Mouse (Mus musculus) embryonic facial prominence, embryonic 13.5 days (tissue): ENCODE data around the gene Lix1l. TPM values are rescaled to one million over a fixed set of nuclear protein-coding genes. Genes with fewer than 3 reads are reported as not detected.
"Not testable (repeated sequence)": the region's sequence is repeated elsewhere in the genome, so short reads cannot be mapped to it uniquely, and the experiment has no call there.

Experiments
- ATAC-seq: fragments of 200-750 bp; cut with Nextera tagmentation; 2 replicates; pipeline ENCODE4 v1.8.0; 2017; ENCODE audit warnings: low read depth; ENCODE audit not compliant: insufficient number of reproducible peaks, insufficient read depth, low FRiP score, low TSS enrichment
- H3K27ac ChIP-seq: fragments of 300-500 bp; sonication (generic); 2 replicates; pipeline ENCODE4 v1.5.1; 2015; ENCODE audit warnings: moderate library complexity, mild to moderate bottlenecking, inconsistent platforms
- H3K27me3 ChIP-seq: fragments of 300-500 bp; sonication (generic); 2 replicates; pipeline ENCODE4 v1.6.1; 2015; ENCODE audit warnings: mild to moderate bottlenecking, inconsistent platforms
- H3K36me3 ChIP-seq: fragments of 300-500 bp; sonication (generic); 2 replicates; pipeline ENCODE4 v1.6.1; 2015; ENCODE audit warnings: mild to moderate bottlenecking, inconsistent platforms
- H3K4me1 ChIP-seq: fragments of 300-500 bp; sonication (generic); 2 replicates; pipeline ENCODE4 v1.6.1; 2015; ENCODE audit warnings: inconsistent platforms
- H3K4me2 ChIP-seq: fragments of 300-500 bp; sonication (generic); 2 replicates; pipeline ENCODE4 v1.6.1; 2015; ENCODE audit warnings: moderate library complexity, mild to moderate bottlenecking, inconsistent platforms
- H3K4me3 ChIP-seq: fragments of 300-500 bp; sonication (generic); 2 replicates; pipeline ENCODE4 v1.5.1; 2015; ENCODE audit warnings: mild to moderate bottlenecking, inconsistent platforms
- H3K9ac ChIP-seq: fragments of 300-500 bp; sonication (generic); 2 replicates; pipeline ENCODE4 v1.6.1; 2015; ENCODE audit warnings: mild to moderate bottlenecking, inconsistent platforms
- H3K9me3 ChIP-seq: fragments of 300-500 bp; sonication (generic); 2 replicates; pipeline ENCODE4 v1.6.1; 2016; ENCODE audit warnings: inconsistent platforms
- WGBS: fragments of 180-500 bp; shearing (Covaris S2); methylation state at CpG from one replicate; pipeline ENCODE4 v1.1.7; 2015; ENCODE audit warnings: mixed read lengths; 5-methylcytosine and 5-hydroxymethylcytosine counted together
- polyA plus RNA-seq: library from polyadenylated mRNA; unstranded; fragments of >200 nt; fragmentation: Nextera tagmentation; extraction: Ambion mirVana; gene quantifications from 2 replicates; pipeline ENCODE4 v1.2.1, GENCODE M21; 2015

Gene Lix1l
- polyA plus RNA-seq, 1 experiment from 2014 or later: 9.3 TPM

DNA sequence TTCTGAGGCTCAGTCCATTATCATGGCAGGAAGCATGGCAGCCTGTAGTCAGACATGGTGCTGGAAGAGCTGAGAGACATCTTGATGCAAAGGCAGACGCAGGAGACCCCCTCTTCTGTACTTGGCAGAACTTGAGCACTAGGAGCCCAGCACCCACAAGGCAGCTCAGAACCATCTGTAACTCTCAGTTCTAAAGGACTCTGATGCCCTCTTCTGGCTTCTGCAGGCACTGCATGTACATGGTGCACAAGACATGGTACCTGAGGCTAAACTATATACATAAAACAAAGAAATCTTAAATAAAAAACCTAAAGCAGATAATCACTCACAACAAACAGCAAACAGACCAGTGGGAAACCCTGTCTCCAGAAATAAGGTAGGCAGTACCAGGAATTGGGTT, 38.3 kb downstream of the Lix1l start:
- Histone ChIP-seq H3K4me2 (no peak overlapping the region), H3K36me3 (peaks cover 64% of the 10 kb centered on the region), H3K9me3 (no peaks in the 10 kb centered on the region), H3K9ac (no peak overlapping the region), H3K27ac (no peak overlapping the region), H3K4me1 (peaks cover 20% of the 10 kb centered on the region), H3K27me3 (no peaks in the 10 kb centered on the region), H3K4me3 (no peak overlapping the region)
- 91% methylated on average over 1 of the region's 1 CpGs for WGBS
- ATAC-seq: no peak

DNA sequence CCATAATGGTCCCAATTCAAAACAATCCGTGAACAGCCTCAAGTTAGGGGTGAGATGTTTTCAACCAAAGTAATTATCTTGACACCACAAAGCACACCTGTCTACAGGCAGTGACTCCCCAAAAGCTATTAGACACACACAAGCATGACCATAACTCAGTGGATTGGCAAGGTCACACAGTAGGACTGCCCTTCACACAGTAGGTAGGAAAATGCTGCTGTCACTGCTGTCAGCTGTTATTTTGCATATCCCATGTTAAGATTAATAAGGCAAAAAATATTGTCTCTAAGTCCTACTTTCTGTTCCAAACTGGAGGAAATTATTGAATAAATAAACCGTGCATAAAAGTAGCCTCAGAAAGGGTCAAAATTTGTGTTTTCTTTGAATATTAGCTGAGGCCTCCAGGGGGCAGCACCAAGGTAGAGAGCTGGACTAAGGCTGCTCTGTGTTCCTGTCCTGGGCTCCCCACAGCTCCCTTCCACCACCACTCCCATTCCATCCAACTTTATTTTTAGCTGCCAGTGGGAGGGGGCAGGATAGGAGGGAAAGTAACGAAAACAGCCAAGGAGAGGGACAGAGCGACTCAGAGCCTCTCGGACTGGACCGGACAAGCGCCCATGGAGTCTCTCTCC, 44.2 kb downstream of the Lix1l start, which contains the start of gene Itga10:
Gene Itga10 (plus strand): TSS at position 567 of the 632 bp plus-strand sequence.
- Histone ChIP-seq H3K9me3 (no peaks in the 10 kb centered on the region), H3K4me2 (no peak within 1 kb of the TSS), H3K27ac (peak within 1 kb of the TSS; percentile 28; the same call in 1 of the 2 replicates), H3K36me3 (peaks cover 49% of the 10 kb centered on the region), H3K9ac (no peak within 1 kb of the TSS), H3K4me1 (no peaks in the 10 kb centered on the region), H3K4me3 (no peak within 1 kb of the TSS), H3K27me3 (no peaks in the 10 kb centered on the region)
- 67% methylated on average over 7 of the region's 7 CpGs for WGBS
- 0 out of 2 replicates have a peak, but pooled peaks have one; percentile 63 for ATAC-seq

DNA sequence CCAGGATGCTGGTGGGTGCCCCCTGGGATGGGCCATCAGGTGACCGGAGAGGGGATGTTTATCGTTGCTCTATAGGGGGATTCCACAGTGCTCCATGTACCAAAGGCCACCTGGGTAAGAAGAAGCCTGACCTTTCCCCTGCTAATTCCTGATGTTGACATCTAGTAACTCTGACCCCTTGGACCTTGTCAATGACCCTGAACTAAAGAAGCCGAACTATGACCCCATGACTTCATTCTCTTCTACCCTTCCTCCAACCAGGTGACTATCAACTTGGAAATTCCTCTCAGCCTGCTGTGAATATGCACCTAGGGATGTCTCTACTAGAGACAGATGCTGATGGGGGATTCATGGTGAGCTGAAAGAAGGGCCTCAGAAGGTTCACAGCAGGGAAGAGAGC, 46.4 kb downstream of the Lix1l start:
- WGBS: 88% methylated on average over 3 of the region's 3 CpGs
- no peak overlapping the region for H3K27ac ChIP-seq
- H3K4me2 ChIP-seq: no peak overlapping the region
- H3K9ac ChIP-seq: no peak overlapping the region
- ATAC-seq: no peak
- H3K9me3 ChIP-seq: no peaks in the 10 kb centered on the region
- no peaks in the 10 kb centered on the region for H3K4me1 ChIP-seq
- no peak overlapping the region for H3K4me3 ChIP-seq
- H3K27me3 ChIP-seq: no peaks in the 10 kb centered on the region
- peaks cover 31% of the 10 kb centered on the region for H3K36me3 ChIP-seq

DNA sequence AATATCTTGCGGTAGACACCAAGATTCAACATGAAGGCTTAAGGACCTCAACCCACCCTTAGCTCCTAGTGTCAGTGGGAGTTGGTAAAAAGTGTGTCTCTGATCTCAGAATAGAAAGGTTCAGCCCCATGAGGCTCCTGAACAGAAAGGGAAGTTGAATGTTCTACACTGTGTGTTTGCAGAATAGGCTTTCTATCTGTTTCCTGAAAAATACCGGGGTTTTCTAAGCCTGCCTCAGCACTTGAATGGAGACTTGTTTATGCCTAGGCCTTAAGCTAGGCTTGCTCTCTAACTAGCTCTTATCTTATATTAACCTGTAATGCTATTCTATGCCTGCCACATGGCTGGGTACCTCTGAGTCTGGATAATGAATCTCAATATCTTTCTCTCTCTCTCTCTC, 60.0 kb downstream of the Lix1l start:
- Histone ChIP-seq H3K9ac (no peak overlapping the region), H3K36me3 (peaks cover 14% of the 10 kb centered on the region), H3K9me3 (no peaks in the 10 kb centered on the region), H3K27ac (no peak overlapping the region), H3K27me3 (no peaks in the 10 kb centered on the region), H3K4me1 (peaks cover 18% of the 10 kb centered on the region), H3K4me3 (no peak overlapping the region), H3K4me2 (no peak overlapping the region)
- WGBS: 85% methylated on average over 2 of the region's 2 CpGs
- ATAC-seq: no peak

DNA sequence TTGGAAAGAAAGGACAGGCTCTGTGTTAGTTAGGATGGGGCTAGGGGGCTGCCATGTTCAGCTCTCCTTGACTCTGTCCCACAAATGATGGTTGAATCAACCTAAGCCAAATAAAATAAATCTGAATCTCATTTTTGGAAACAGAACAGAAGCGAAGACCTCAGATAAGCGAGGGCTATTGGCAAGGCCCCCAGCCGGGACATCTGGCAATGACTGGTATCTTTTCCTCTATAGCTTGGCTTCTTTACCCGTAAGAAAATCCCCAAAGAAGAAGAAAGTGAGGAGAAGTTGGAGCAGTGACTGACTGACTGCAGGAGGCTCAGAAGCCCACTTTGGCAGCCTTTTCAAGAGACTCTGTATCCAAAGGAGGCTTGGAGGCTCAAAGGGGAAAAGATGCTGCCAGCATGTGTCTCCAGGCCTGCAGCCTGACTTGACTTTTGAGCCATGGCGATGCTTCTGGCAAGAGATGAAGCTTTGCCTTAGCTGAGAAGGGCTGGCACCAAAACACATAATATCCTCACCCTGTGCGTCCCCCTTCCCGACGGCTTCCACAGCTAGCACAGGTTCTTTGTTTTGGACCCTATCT, 61.9 kb downstream of the Lix1l start:
- no peak for ATAC-seq
- 47% methylated on average over 8 of the region's 8 CpGs for WGBS
- Histone ChIP-seq H3K9me3 (no peaks in the 10 kb centered on the region), H3K4me3 (peak overlapping the region; percentile 33; the same call in 1 of the 2 replicates), H3K9ac (peak overlapping the region; percentile 61; the same call in 1 of the 2 replicates), H3K27ac (peak overlapping the region; percentile 83), H3K4me1 (peaks cover 18% of the 10 kb centered on the region), H3K36me3 (peaks cover 2% of the 10 kb centered on the region; the same call in 1 of the 2 replicates), H3K4me2 (peak overlapping the region; percentile 58), H3K27me3 (no peaks in the 10 kb centered on the region)

DNA sequence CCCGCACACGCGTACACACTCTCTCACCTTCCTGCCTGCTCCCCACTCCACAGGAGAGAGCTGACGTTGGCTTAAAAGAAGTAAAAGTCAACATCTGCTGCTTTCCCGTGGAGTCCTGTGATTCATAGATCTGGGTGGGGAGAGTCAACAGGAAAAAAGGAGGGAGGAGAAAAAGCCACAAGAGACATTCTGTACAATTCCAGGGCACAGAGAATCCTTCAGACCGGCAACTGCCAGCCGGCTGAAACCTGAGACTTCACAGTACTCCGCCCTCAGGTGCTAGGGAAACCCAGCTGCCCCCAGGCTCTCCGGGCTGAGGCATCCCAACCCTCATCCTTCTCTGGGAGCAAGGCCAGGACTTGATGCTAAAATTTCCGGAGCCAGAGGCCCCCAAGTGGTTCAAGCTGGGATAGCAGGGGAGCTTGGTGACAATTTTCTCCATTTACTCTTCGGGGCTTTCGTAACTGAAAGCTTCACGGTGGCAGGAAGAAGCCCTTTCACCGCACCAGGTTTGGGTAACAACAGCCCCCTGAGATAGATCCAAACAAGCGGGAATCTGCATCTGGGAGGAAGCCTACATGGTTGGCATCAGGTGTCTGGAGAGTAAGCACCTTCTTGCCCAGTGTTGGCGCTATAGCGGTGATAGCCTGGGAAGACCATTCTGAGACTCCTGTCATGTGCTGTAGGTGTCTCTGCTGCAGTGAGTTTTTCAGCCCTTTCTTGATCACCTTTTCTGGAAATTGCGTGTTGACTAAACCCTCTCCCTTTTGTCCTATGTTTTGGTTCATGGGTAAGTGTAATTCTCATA, 62.7 kb downstream of the Lix1l start:
- peak; percentile 88 for ATAC-seq
- peak overlapping the region; percentile 61 for H3K9ac ChIP-seq

DNA sequence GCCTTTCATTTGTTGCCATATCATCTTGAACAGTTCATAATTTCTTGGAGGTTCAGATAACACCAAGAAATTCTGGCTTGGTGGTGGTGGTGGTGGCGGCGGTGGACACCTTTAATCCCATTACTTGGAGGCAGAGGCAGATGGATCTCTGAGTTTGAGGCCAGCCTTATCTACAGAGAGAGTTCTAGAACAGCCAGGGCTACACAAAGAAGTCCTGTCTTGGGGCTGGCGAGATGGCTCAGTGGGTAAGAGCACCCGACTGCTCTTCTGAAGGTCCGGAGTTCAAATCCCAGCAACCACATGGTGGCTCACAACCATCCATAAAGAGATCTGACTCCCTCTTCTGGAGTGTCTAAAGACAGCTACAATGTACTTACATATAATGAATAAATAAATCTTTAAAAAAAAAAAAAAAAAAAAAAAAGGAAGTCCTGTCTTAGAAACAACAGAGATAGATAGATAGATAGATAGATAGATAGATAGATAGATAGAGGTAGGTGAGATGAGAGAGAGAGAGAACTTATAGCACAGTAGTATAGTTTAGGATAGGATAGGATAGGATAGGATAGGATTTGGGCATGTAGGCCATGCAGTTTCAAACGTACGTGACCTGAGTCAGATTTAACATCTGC, 64.9 kb downstream of the Lix1l start:
- WGBS: 88% methylated on average over 7 of the region's 7 CpGs

More for the DNA sequence above, 62.7 kb downstream of the Lix1l start:
- Histone ChIP-seq H3K9me3 (no peaks in the 10 kb centered on the region), H3K36me3 (no peaks in the 10 kb centered on the region), H3K27me3 (no peaks in the 10 kb centered on the region), H3K27ac (peak overlapping the region; percentile 83), H3K4me2 (peak overlapping the region; percentile 58), H3K4me1 (peaks cover 18% of the 10 kb centered on the region), H3K4me3 (peak overlapping the region; percentile 33)
- WGBS: 6% methylated on average over 18 of the region's 18 CpGs

DNA sequence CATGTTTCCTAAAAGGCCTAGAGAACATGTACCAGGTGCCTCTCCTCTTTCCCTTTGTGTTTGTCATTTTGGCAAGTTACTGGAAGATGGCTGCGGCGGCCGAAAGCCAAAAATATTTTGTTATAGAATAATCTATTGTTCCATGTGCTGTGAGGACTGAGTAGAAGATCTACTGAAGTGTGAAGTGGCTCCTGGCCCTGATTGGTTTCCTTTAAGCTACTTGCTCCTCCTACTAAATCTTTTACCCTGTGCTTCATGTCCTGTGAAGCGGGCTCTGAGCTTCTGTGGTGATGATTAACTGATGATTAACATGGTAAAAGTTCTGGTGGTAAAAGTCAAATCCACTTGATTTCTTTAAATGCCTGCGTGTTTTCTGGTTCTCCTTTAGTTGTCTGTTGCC, 66.0 kb downstream of the Lix1l start:
- Histone ChIP-seq H3K27ac (no peak overlapping the region), H3K9me3 (no peaks in the 10 kb centered on the region), H3K27me3 (no peaks in the 10 kb centered on the region), H3K4me1 (peaks cover 23% of the 10 kb centered on the region), H3K9ac (no peak overlapping the region), H3K4me3 (no peak overlapping the region), H3K4me2 (no peak overlapping the region), H3K36me3 (no peaks in the 10 kb centered on the region)
- ATAC-seq: no peak
- WGBS: 97% methylated on average over 5 of the region's 5 CpGs

More for the DNA sequence above, 64.9 kb downstream of the Lix1l start:
- not testable (repeated sequence) for H3K9ac ChIP-seq, H3K27me3 ChIP-seq, H3K4me2 ChIP-seq, H3K9me3 ChIP-seq, H3K36me3 ChIP-seq, H3K4me3 ChIP-seq, H3K27ac ChIP-seq, ATAC-seq
- H3K4me1 ChIP-seq: peaks cover 23% of the 10 kb centered on the region

DNA sequence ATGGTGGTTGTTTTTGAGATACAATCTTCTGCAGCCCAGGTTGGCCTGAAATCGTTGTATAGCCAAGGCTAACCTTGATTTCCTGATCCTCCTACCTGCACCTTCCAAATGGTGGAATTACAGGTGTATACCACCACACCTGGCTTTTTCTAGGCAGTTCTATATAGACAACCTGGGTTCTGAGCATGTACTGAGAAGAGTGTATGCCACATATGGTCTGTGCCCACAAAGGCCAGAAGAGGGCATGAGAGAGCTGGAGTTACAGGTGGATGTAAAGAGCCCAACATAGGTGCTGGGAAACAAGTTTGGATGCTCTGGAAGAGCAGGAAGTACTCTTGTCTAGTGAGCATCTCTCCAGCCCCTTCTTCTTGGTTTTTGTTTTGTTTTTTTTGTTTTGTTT, 66.4 kb downstream of the Lix1l start:
- H3K36me3 ChIP-seq: no peaks in the 10 kb centered on the region
- no peaks in the 10 kb centered on the region for H3K27me3 ChIP-seq
- ATAC-seq: no peak
- H3K4me1 ChIP-seq: peaks cover 23% of the 10 kb centered on the region
- no peak overlapping the region for H3K27ac ChIP-seq
- 53% methylated on average over 1 of the region's 1 CpGs for WGBS
- no peak overlapping the region for H3K4me3 ChIP-seq
- no peak overlapping the region for H3K9ac ChIP-seq
- no peaks in the 10 kb centered on the region for H3K9me3 ChIP-seq
- H3K4me2 ChIP-seq: no peak overlapping the region

DNA sequence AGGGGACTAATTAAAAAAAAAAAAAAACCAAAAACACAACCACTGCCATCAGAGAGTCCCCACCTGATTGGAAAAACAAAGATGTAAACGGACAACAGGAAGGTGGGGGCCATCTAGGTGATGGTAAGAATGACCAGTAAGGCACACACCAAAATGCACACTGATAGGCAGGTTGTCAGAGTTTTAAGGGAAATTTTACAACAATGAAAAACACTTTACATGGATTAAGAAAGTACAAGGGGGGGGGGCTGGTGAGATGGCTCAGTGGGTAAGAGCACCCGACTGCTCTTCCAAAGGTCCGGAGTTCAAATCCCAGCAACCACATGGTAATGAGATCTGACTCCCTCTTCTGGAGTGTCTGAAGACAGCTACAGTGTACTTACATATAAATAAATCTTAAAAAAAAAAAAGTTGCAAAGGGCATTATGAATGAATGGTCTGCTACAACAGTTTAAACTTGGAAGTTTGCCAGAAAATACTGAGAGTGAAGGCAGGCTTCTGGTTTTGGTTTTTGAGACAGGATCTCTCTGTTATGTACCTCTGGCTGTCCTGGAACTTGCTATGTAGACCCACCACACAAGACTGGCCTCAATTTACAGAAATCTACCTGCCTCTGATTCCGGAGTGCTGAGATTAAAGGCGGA, 67.6 kb downstream of the Lix1l start:
- ATAC-seq: no peak
- no peaks in the 10 kb centered on the region for H3K36me3 ChIP-seq
- H3K4me3 ChIP-seq: no peak overlapping the region
- H3K4me2 ChIP-seq: no peak overlapping the region
- H3K9ac ChIP-seq: no peak overlapping the region
- WGBS: 95% methylated on average over 5 of the region's 5 CpGs
- H3K27ac ChIP-seq: no peak overlapping the region
- H3K4me1 ChIP-seq: peaks cover 13% of the 10 kb centered on the region
- H3K9me3 ChIP-seq: no peaks in the 10 kb centered on the region
- no peaks in the 10 kb centered on the region for H3K27me3 ChIP-seq
